Mouse (Mus musculus) MEL (cell line): ENCODE results near the gene Frem1. TPM values are rescaled to one million over a fixed set of nuclear protein-coding genes. Genes with fewer than 3 reads are reported as not detected.

ENCODE experiments used
- DNase-seq: peaks from one replicate; pipeline ENCODE4 v3.0.0; 2011; ENCODE audit warnings: low read depth, low spot score
- H3K27ac ChIP-seq: 2 replicates; pipeline ENCODE4 v1.5.1; 2012; ENCODE audit warnings: low read depth, mild to moderate bottlenecking, control low read depth, low read length, moderate library complexity; ENCODE audit not compliant: control insufficient read depth
- H3K27me3 ChIP-seq, 2 experiments: fragments of 150-350 bp in 1 of 2; sonication (generic) in 1 of 2; 2 replicates each; pipeline ENCODE4 v1.6.1; 2012; ENCODE audit warnings: low read length in 2 of 2, mild to moderate bottlenecking in 2 of 2, improper control_type of control experiment in 1 of 2, moderate library complexity in 1 of 2; ENCODE audit not compliant: insufficient read depth in 2 of 2, control insufficient read depth in 1 of 2
- H3K36me3 ChIP-seq, 2 experiments: 2 replicates each; pipeline ENCODE4 v1.6.1; 2012 to 2014; ENCODE audit warnings: low read length in 2 of 2, improper control_type of control experiment in 1 of 2, inconsistent platforms in 1 of 2, mild to moderate bottlenecking in 1 of 2; ENCODE audit not compliant: insufficient read depth in 2 of 2, control insufficient read depth in 1 of 2
- H3K4me1 ChIP-seq, 2 experiments: fragments of 150-350 bp in 1 of 2; sonication (generic) in 1 of 2; 2 replicates each; pipeline ENCODE4 v1.6.1; 2012; ENCODE audit warnings: low read length in 2 of 2, improper control_type of control experiment in 1 of 2, mild to moderate bottlenecking in 1 of 2; ENCODE audit not compliant: insufficient read depth in 2 of 2, control insufficient read depth in 1 of 2
- H3K4me3 ChIP-seq, 2 experiments: fragments of 150-350 bp in 1 of 2; sonication (generic) in 1 of 2; 2 replicates each; pipeline ENCODE4 v1.5.1; 2012; ENCODE audit warnings: low read depth in 2 of 2, low read length in 2 of 2, mild to moderate bottlenecking in 2 of 2, moderate library complexity in 2 of 2, control low read depth in 1 of 2, improper control_type of control experiment in 1 of 2; ENCODE audit not compliant: control insufficient read depth in 1 of 2, insufficient read depth in 1 of 2
- H3K79me2 ChIP-seq: 2 replicates; pipeline ENCODE4 v1.6.1; 2012; ENCODE audit warnings: mild to moderate bottlenecking, low read length, moderate library complexity; ENCODE audit not compliant: control insufficient read depth, poor library complexity, insufficient read depth
- H3K9ac ChIP-seq: 2 replicates; pipeline ENCODE4 v1.6.1; 2012; ENCODE audit warnings: low read depth, mild to moderate bottlenecking, control low read depth, low read length, moderate library complexity; ENCODE audit not compliant: control insufficient read depth, poor library complexity, severe bottlenecking
- H3K9me3 ChIP-seq: fragments of 150-350 bp; sonication (generic); replicated peaks from 2 replicates; pipeline ENCODE4 v1.6.1; 2012; ENCODE audit warnings: mild to moderate bottlenecking, low read length, improper control_type of control experiment, moderate library complexity; ENCODE audit not compliant: insufficient read depth
- CHD1 ChIP-seq: IDR thresholded peaks from 2 replicates; pipeline ENCODE4 v1.6.1; 2012; ENCODE audit warnings: low read depth, mild to moderate bottlenecking, inconsistent platforms, low read length, improper control_type of control experiment
- CTCF ChIP-seq, 3 experiments: IDR thresholded peaks in 2 of 3; conservative IDR thresholded peaks in 1 of 3; 2 replicates each; pipeline ENCODE4 v1.5.1; 2011 to 2012; ENCODE audit warnings: low read length in 3 of 3, low read depth in 2 of 3, mild to moderate bottlenecking in 2 of 3, improper control_type of control experiment in 1 of 3, inconsistent platforms in 1 of 3, mixed read lengths in 1 of 3, moderate library complexity in 1 of 3; ENCODE audit not compliant: control insufficient read depth in 1 of 3, insufficient read depth in 1 of 3, poor library complexity in 1 of 3, severe bottlenecking in 1 of 3
- E2F4 ChIP-seq: IDR thresholded peaks from 2 replicates; pipeline ENCODE4 v1.6.1; 2011; ENCODE audit warnings: low read depth, low read length, improper control_type of control experiment, borderline replicate concordance
- ELF1 ChIP-seq: IDR thresholded peaks from 2 replicates; pipeline ENCODE4 v1.6.1; 2014; ENCODE audit warnings: low read depth, mild to moderate bottlenecking, inconsistent platforms, low read length, improper control_type of control experiment, moderate library complexity
- EP300 ChIP-seq, 2 experiments: IDR thresholded peaks; 2 replicates each; pipeline ENCODE4 v1.6.1; 2011; ENCODE audit warnings: improper control_type of control experiment in 2 of 2, low read length in 2 of 2, low read depth in 1 of 2, mild to moderate bottlenecking in 1 of 2
- ETS1 ChIP-seq: IDR thresholded peaks from 2 replicates; pipeline ENCODE4 v1.6.1; 2012; ENCODE audit warnings: low read depth, mild to moderate bottlenecking, inconsistent platforms, low read length, improper control_type of control experiment, moderate library complexity
- HCFC1 ChIP-seq: IDR thresholded peaks from 2 replicates; pipeline ENCODE4 v1.6.1; 2012; ENCODE audit warnings: low read depth, mild to moderate bottlenecking, inconsistent platforms, low read length, improper control_type of control experiment, moderate library complexity
- JUND ChIP-seq: IDR thresholded peaks from 2 replicates; pipeline ENCODE4 v1.6.1; 2011; ENCODE audit warnings: low read depth, mild to moderate bottlenecking, improper control_type of control experiment, low read length
- KAT2A ChIP-seq: conservative IDR thresholded peaks from 2 replicates; pipeline ENCODE4 v1.6.1; 2012; ENCODE audit warnings: low read depth, low read length, improper control_type of control experiment, inconsistent platforms
- MEF2A ChIP-seq: IDR thresholded peaks from 2 replicates; pipeline ENCODE4 v1.6.1; 2014; ENCODE audit warnings: low read depth, mild to moderate bottlenecking, inconsistent platforms, low read length, improper control_type of control experiment; ENCODE audit not compliant: poor library complexity, insufficient replicate concordance, severe bottlenecking; ENCODE audit errors: extremely low read depth
- MYB ChIP-seq: IDR thresholded peaks from 2 replicates; pipeline ENCODE4 v1.6.1; 2011; ENCODE audit warnings: mild to moderate bottlenecking, low read depth, low read length, improper control_type of control experiment
- MYC ChIP-seq: IDR thresholded peaks from 2 replicates; pipeline ENCODE4 v1.6.1; 2011; ENCODE audit warnings: low read depth, mild to moderate bottlenecking, low read length, improper control_type of control experiment, moderate library complexity
- POLR2AphosphoS2 ChIP-seq: IDR thresholded peaks from 2 replicates; pipeline ENCODE4 v1.6.1; 2011; ENCODE audit warnings: low read length, improper control_type of control experiment
- TAL1 ChIP-seq: IDR thresholded peaks from 2 replicates; pipeline ENCODE4 v1.6.1; 2012; ENCODE audit warnings: mild to moderate bottlenecking, inconsistent platforms, low read length, moderate library complexity, mixed read lengths
- UBTF ChIP-seq: IDR thresholded peaks from 2 replicates; pipeline ENCODE4 v1.6.1; 2012; ENCODE audit warnings: low read depth, mild to moderate bottlenecking, inconsistent platforms, low read length, improper control_type of control experiment, moderate library complexity, borderline replicate concordance; ENCODE audit not compliant: insufficient read depth
- USF2 ChIP-seq, 2 experiments: IDR thresholded peaks; 2 replicates each; pipeline ENCODE4 v1.6.1; 2011 to 2012; ENCODE audit warnings: improper control_type of control experiment in 2 of 2, low read length in 2 of 2, borderline replicate concordance in 1 of 2, inconsistent platforms in 1 of 2, low read depth in 1 of 2, mild to moderate bottlenecking in 1 of 2; ENCODE audit not compliant: insufficient read depth in 1 of 2
- ZC3H11A ChIP-seq: IDR thresholded peaks from 2 replicates; pipeline ENCODE4 v1.6.1; 2012; ENCODE audit warnings: low read depth, mild to moderate bottlenecking, inconsistent platforms, low read length, improper control_type of control experiment
- ZMIZ1 ChIP-seq: IDR thresholded peaks from 2 replicates; pipeline ENCODE4 v1.6.1; 2012; ENCODE audit warnings: low read depth, mild to moderate bottlenecking, inconsistent platforms, low read length, improper control_type of control experiment, moderate library complexity
- ZNF384 ChIP-seq: IDR thresholded peaks from 2 replicates; pipeline ENCODE4 v1.6.1; 2012; ENCODE audit warnings: low read depth, mild to moderate bottlenecking, inconsistent platforms, low read length, improper control_type of control experiment
- polyA plus RNA-seq, 2 experiments: library from polyadenylated mRNA; stranded (reverse) in 1 of 2; unstranded in 1 of 2; fragments of >175 nt in 1 of 2; fragments of >200 nt in 1 of 2; gene quantifications; 2 replicates each; pipeline versions ENCODE4 v1.2.1 to v1.2.4; 2012; ENCODE audit warnings: low replicate concordance in 2 of 2, low read depth in 1 of 2; ENCODE audit not compliant: insufficient read length in 2 of 2, insufficient read depth in 1 of 2, missing spikeins in 1 of 2
- total RNA-seq: library from RNA; depleted of rRNA; stranded (reverse); fragments of 300-350 nt; gene quantifications from 2 replicates; pipeline ENCODE4 v1.2.3, GENCODE M21; 2012

Frem1 gene
- total and polyA plus RNA-seq, 3 experiments: not detected

GRCm38 (mm10) chr4:83014538-83014937, 37.6 kb downstream of the Frem1 start:
- TF ChIP-seq CTCF (IDR thresholded peaks at IDR 0.05 in 2 of 3, conservative IDR thresholded peaks at IDR 0.05 in 1 of 3; ENCODE audit: control insufficient read depth in 1 of 3, insufficient read depth in 1 of 3, low read depth in 2 of 3, low read length in 3 of 3, poor library complexity in 1 of 3, severe bottlenecking in 1 of 3) (no peak), USF2 (IDR thresholded peaks at IDR 0.05; ENCODE audit: borderline replicate concordance in 1 of 2, insufficient read depth in 1 of 2, low read depth in 1 of 2, low read length in 2 of 2) (no peak), ZC3H11A (no peak), TAL1 (no peak), MYB (no peak), MEF2A (no peak), E2F4 (no peak), MYC (no peak), ETS1 (no peak), EP300 (IDR thresholded peaks at IDR 0.05; ENCODE audit: low read depth in 1 of 2, low read length in 2 of 2) (no peak), HCFC1 (no peak), ZMIZ1 (no peak), JUND (no peak), POLR2AphosphoS2 (no peak)
- H3K79me2 ChIP-seq: no peaks in the 10 kb centered on the region
- no peaks in the 10 kb centered on the region for H3K9me3 ChIP-seq
- H3K4me1 ChIP-seq: no peaks in the 10 kb centered on the region
- no peaks in the 10 kb centered on the region for H3K36me3 ChIP-seq
- H3K27me3 ChIP-seq: no peaks in the 10 kb centered on the region; a peak in 1 of 4 replicates
- DNase-seq: no peak
- H3K9ac ChIP-seq: no peak overlapping the region
- no peak overlapping the region for H3K27ac ChIP-seq
- no peak overlapping the region for H3K4me3 ChIP-seq

- Histone ChIP-seq H3K9ac (no peak overlapping the region), H3K27me3 (no peaks in the 10 kb centered on the region), H3K36me3 (no peaks in the 10 kb centered on the region), H3K79me2 (no peaks in the 10 kb centered on the region), H3K9me3 (no peaks in the 10 kb centered on the region), H3K4me1 (no peaks in the 10 kb centered on the region), H3K27ac (no peak overlapping the region), H3K4me3 (no peak overlapping the region)
- no peak for TF ChIP-seq ELF1
- no peak for TF ChIP-seq CHD1
- TF ChIP-seq EP300 (IDR thresholded peaks at IDR 0.05; ENCODE audit: low read depth in 1 of 2, low read length in 2 of 2): no peak
- TF ChIP-seq KAT2A: no peak
- TF ChIP-seq ZNF384: no peak
- no peak for TF ChIP-seq E2F4
- no peak for TF ChIP-seq UBTF
- DNase-seq: no peak
Observed at GRCm38 (mm10) chr4:83004086-83004485, 48.1 kb downstream of the Frem1 start.
